In the genomic region with DNA sequence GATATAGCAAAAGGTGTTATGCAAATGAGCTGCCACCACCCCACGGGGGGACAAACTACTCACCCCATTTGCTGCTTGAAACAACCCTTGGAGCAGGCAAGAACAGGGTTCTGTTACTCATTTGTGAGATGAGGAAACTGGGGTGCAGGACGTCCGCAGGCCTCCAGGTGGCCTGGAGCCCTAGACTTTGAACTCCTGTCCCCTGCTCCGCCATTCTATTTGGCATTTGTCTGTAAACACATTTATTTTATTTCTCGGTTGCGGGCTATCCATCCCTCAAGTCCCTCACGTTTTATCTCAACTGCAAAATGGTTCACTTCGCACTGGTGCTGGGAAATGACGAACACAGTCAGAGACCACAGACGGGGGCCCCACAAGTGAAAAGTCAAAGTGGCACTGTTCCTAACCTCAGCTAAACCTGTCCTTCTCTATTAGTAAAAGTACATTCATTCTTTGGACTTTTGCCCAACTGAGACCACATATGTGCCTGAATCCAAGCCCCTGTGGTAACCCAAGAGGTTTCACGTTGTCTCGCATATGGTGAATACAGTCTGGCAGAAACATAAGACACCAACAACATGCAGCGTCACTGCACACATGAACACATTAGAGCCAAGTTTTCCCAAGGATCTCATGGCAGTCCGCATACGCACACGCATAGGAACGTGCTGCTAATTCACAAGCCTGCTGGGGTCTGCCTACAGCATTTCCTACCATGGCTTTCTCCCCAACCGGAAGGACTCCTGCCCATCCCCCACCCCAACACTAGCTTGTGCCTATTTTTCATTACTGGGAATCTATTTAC, we compare ENCODE assay signal across 12 mouse cellular contexts.
DNase-seq lines count a peak whose midpoint lies in the region; ATAC-seq and TF ChIP-seq lines count a peak whose summit lies in the region.
"Had no signal": no experiment of that assay in that cellular context is flagged by ENCODE, and none has a peak within 500 bp of the region (broad histone marks: within the 10 kb centered on the region; RNA-seq: fewer than 3 reads in every experiment).

No protein-coding gene starts in this region.

- no peaks in the 10 kb centered on the region for H3K36me3 ChIP-seq in intestine, postnatal 0 days (ENCODE audit: control insufficient read depth, insufficient read depth)
- no peaks in the 10 kb centered on the region for H3K36me3 ChIP-seq in intestine, embryonic 15.5 days
- H3K36me3 ChIP-seq in midbrain, embryonic 11.5 days (ENCODE audit: control insufficient read depth, insufficient read depth, low read length), result no peaks in the 10 kb centered on the region

- H3K27ac ChIP-seq in intestine, postnatal 0 days (ENCODE audit: low read depth, low read length), result no peak overlapping the region
- no peak overlapping the region for H3K27ac ChIP-seq in intestine, embryonic 15.5 days
- no peak overlapping the region for H3K27ac ChIP-seq in midbrain, embryonic 11.5 days (ENCODE audit: low read depth, low read length)
- H3K27ac ChIP-seq: layer of hippocampus, adult 2 months had no signal

- no peaks in the 10 kb centered on the region for H3K27me3 ChIP-seq in intestine, postnatal 0 days (replicated peaks; ENCODE audit: control insufficient read depth, insufficient read depth, low read length)
- no peaks in the 10 kb centered on the region for H3K27me3 ChIP-seq in intestine, embryonic 15.5 days (replicated peaks)
- H3K27me3 ChIP-seq in midbrain, embryonic 11.5 days (ENCODE audit: control insufficient read depth, insufficient read depth, low read length), result no peaks in the 10 kb centered on the region

- no peak overlapping the region for H3K9ac ChIP-seq in intestine, postnatal 0 days (ENCODE audit: low read depth, low read length)
- H3K9ac ChIP-seq in intestine, embryonic 15.5 days, result no peak overlapping the region
- no peak overlapping the region for H3K9ac ChIP-seq in midbrain, embryonic 11.5 days (ENCODE audit: low read length)

- H3K4me2 ChIP-seq in intestine, postnatal 0 days (replicated peaks; ENCODE audit: low read depth), result no peak overlapping the region
- no peak overlapping the region for H3K4me2 ChIP-seq in intestine, embryonic 15.5 days (replicated peaks)
- H3K4me2 ChIP-seq in midbrain, embryonic 11.5 days, result no peak overlapping the region

- H3K4me1 ChIP-seq in intestine, postnatal 0 days (replicated peaks; ENCODE audit: control insufficient read depth, insufficient read depth, low read length), result 0 out of 2 replicates have a peak, but pooled peaks cover 3% of the 10 kb centered on the region
- H3K4me1 ChIP-seq in intestine, embryonic 15.5 days (replicated peaks), result no peaks in the 10 kb centered on the region
- H3K4me1 ChIP-seq in midbrain, embryonic 11.5 days (ENCODE audit: control insufficient read depth, insufficient read depth, low read length), result no peaks in the 10 kb centered on the region

- WGBS in intestine, postnatal 0 days, result 88% methylated on average over 18 of the region's 18 CpGs
- 89% methylated on average over 18 of the region's 18 CpGs for WGBS in intestine, embryonic 15.5 days
- WGBS in midbrain, embryonic 11.5 days, result 95% methylated on average over 18 of the region's 18 CpGs

- DNase-seq in 416B (ENCODE audit: low read depth), result peak; percentile 18
- DNase-seq in B cell, adult 2 months, result peak; percentile 40 to 43
- DNase-seq in layer of hippocampus, postnatal 25 days (ENCODE audit: extremely low spot score in 1 of 2, low spot score in 1 of 2), result no peak
- no peak for DNase-seq in midbrain, embryonic 11.5 days (ENCODE audit: low spot score, missing footprints)
- DNase-seq: adrenal gland, postnatal 10 days; heart, adult 18-20 months; liver had no signal

- ATAC-seq in intestine, postnatal 0 days, result no peak
- ATAC-seq in intestine, embryonic 15.5 days, result no peak
- ATAC-seq in megakaryocyte, adult 5-6 weeks (ENCODE audit: poor library complexity, severe bottlenecking), result peak; percentile 38
- ATAC-seq in midbrain, embryonic 11.5 days (ENCODE audit: low FRiP score), result no peak
- ATAC-seq: inflammation-experienced regulatory T-cells, adult 6 months had no signal

- H3K9me3 ChIP-seq in intestine, postnatal 0 days (ENCODE audit: control insufficient read depth), result no peaks in the 10 kb centered on the region; the same call in 1 of the 2 replicates
- no peaks in the 10 kb centered on the region for H3K9me3 ChIP-seq in intestine, embryonic 15.5 days
- no peaks in the 10 kb centered on the region for H3K9me3 ChIP-seq in midbrain, embryonic 11.5 days (ENCODE audit: control insufficient read depth, low read length)

- TF ChIP-seq CTCF in intestine, postnatal 0 days (IDR thresholded peaks at IDR 0.05; ENCODE audit: low read depth), result peak; percentile 18; the same call in 1 of the 2 replicates

- no peak overlapping the region for H3K4me3 ChIP-seq in intestine, postnatal 0 days (ENCODE audit: low read depth, low read length)
- H3K4me3 ChIP-seq in intestine, embryonic 15.5 days (replicated peaks), result no peak overlapping the region
- no peak overlapping the region for H3K4me3 ChIP-seq in midbrain, embryonic 11.5 days (ENCODE audit: low read depth, low read length)
- H3K4me3 ChIP-seq: layer of hippocampus, adult 2 months had no signal

Comparison
In these comparisons a context has a peak if more than half of its experiments do, and no peak if none do; other contexts are left out.
1. DNase-seq: peak in 416B (single experiment) and B cell, adult 2 months (2 of 2); none in layer of hippocampus, postnatal 25 days (0 of 2) and midbrain, embryonic 11.5 days (single experiment).